Mouse (Mus musculus): ENCODE results near the gene Ccdc85c. TPM values are rescaled to one million over a fixed set of nuclear protein-coding genes. Genes with fewer than 3 reads are reported as not detected.
A peak's percentile ranks its signal among the peaks of the same experiment; 100 is the strongest.

The Ccdc85c gene
- polyA plus RNA-seq, 1 experiment: 100 TPM

DNA sequence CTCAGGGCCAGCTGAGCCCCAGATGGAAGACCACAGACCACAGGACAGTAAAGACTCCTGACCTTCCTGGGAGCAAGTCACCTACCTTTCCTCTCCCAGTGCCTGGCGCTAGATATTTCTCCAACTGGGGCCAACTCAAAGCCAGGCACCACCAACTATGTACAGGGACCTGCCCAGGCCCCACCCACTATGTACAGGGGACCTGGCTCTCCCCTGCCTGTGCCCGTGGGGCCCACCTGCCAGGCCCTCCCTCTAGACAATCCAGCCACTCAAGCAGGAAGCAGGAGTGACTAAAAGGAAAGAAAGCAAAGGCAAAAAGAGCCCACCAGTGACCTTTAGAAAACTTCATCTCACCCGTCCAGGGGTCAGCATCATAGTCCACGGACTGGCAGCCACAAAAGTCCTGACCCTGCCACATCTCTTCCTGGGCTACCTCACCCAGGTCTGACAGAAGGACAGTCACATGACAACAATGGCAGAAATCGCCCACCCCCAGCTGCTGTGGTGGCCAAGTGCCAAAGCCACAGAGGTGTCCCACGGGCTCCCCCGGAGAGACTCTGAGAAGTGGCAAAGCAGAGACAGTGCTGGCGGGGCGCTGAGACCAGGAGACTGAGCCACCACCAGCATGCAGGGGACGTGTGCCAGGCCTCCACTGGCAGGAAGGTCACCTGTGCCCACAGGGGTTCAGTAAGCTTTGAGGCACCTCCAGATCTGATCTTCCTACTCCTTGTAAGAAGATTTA lies 28.3 kb downstream of the Ccdc85c start:
- no peaks in the 10 kb centered on the region for H3K27me3 ChIP-seq (ENCODE audit: control insufficient read depth, insufficient read depth, low read length)
- no peak overlapping the region for H3K4me3 ChIP-seq (ENCODE audit: low read depth, low read length)
- WGBS: 47% methylated on average over 10 of the region's 10 CpGs
- H3K27ac ChIP-seq (ENCODE audit: insufficient read depth, low read depth, low read length): peak overlapping the region; percentile 34
- H3K36me3 ChIP-seq (ENCODE audit: control insufficient read depth, insufficient read depth, low read length): peaks cover 1% of the 10 kb centered on the region; the same call in 1 of the 2 replicates
- no peak for TF ChIP-seq CTCF (IDR thresholded peaks at IDR 0.05; ENCODE audit: extremely low read depth, insufficient read length, insufficient replicate concordance, low read depth, low read length)
- no peak for TF ChIP-seq POLR2A (IDR thresholded peaks at IDR 0.05; ENCODE audit: low read depth, low read length)
- H3K4me1 ChIP-seq (ENCODE audit: control insufficient read depth, insufficient read depth, insufficient read length, low read length): peaks cover 68% of the 10 kb centered on the region

GRCm38 (mm10) chr12:108245579-108245978 lies 29.6 kb downstream of the Ccdc85c start:
- Histone ChIP-seq H3K4me3 (ENCODE audit: low read depth, low read length) (no peak overlapping the region), H3K36me3 (ENCODE audit: control insufficient read depth, insufficient read depth, low read length) (peaks cover 1% of the 10 kb centered on the region; the same call in 1 of the 2 replicates), H3K4me1 (ENCODE audit: control insufficient read depth, insufficient read depth, insufficient read length, low read length) (peaks cover 67% of the 10 kb centered on the region), H3K27ac (ENCODE audit: insufficient read depth, low read depth, low read length) (peak overlapping the region; percentile 82), H3K27me3 (ENCODE audit: control insufficient read depth, insufficient read depth, low read length) (no peaks in the 10 kb centered on the region)
- TF ChIP-seq CTCF (IDR thresholded peaks at IDR 0.05; ENCODE audit: extremely low read depth, insufficient read length, insufficient replicate concordance, low read depth, low read length) (no peak), POLR2A (IDR thresholded peaks at IDR 0.05; ENCODE audit: low read depth, low read length) (no peak)
- WGBS: 46% methylated on average over 9 of the region's 9 CpGs

- 1% methylated on average over 8 of the region's 8 CpGs for WGBS
- peak overlapping the region; percentile 6; the same call in 1 of the 2 replicates for H3K4me3 ChIP-seq (ENCODE audit: low read depth, low read length)
- peak overlapping the region; percentile 82 for H3K27ac ChIP-seq (ENCODE audit: insufficient read depth, low read depth, low read length)
- TF ChIP-seq CTCF (IDR thresholded peaks at IDR 0.05; ENCODE audit: extremely low read depth, insufficient read length, insufficient replicate concordance, low read depth, low read length): no peak
- no peak for TF ChIP-seq POLR2A (IDR thresholded peaks at IDR 0.05; ENCODE audit: low read depth, low read length)
- no peaks in the 10 kb centered on the region for H3K27me3 ChIP-seq (ENCODE audit: control insufficient read depth, insufficient read depth, low read length)
- H3K36me3 ChIP-seq (ENCODE audit: control insufficient read depth, insufficient read depth, low read length): peaks cover 1% of the 10 kb centered on the region; the same call in 1 of the 2 replicates
- peaks cover 61% of the 10 kb centered on the region for H3K4me1 ChIP-seq (ENCODE audit: control insufficient read depth, insufficient read depth, insufficient read length, low read length)
Measured at GRCm38 (mm10) chr12:108244778-108245177, 30.4 kb downstream of the Ccdc85c start.

DNA sequence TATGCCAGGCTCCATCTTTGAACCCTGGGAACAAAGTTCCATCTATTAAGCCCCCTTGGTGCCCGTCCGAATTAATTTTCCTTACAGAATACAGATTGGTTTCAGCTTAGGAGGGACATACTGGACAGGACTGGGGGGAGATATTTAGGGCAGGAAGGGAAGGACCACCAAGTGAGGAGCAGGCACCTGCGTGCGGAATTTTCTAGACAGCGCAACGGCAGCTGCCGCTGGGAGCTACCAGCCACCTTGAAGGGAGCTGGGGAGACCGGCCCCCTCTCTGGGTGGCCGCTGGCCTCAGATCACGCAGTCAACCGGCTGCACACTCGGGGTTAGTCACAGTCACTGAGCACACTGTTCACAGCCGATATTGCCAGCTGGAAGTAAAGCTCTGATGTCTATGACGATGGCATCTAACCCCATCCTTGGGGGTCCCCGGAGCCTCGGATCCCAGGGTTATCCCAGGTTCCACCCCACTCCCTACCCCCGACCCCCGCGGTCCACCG lies 32.9 kb downstream of the Ccdc85c start:
- 94% methylated on average over 20 of the region's 20 CpGs for WGBS

GRCm38 (mm10) chr12:108241626-108242025 lies 33.6 kb downstream of the Ccdc85c start:
- Histone ChIP-seq H3K4me3 (ENCODE audit: low read depth, low read length) (no peak overlapping the region), H3K4me1 (ENCODE audit: control insufficient read depth, insufficient read depth, insufficient read length, low read length) (peaks cover 58% of the 10 kb centered on the region), H3K27ac (ENCODE audit: insufficient read depth, low read depth, low read length) (no peak overlapping the region), H3K36me3 (ENCODE audit: control insufficient read depth, insufficient read depth, low read length) (no peaks in the 10 kb centered on the region), H3K27me3 (ENCODE audit: control insufficient read depth, insufficient read depth, low read length) (no peaks in the 10 kb centered on the region)
- WGBS: 62% methylated on average over 6 of the region's 6 CpGs
- TF ChIP-seq CTCF (IDR thresholded peaks at IDR 0.05; ENCODE audit: extremely low read depth, insufficient read length, insufficient replicate concordance, low read depth, low read length) (no peak), POLR2A (IDR thresholded peaks at IDR 0.05; ENCODE audit: low read depth, low read length) (no peak)

More for the DNA sequence above, 32.9 kb downstream of the Ccdc85c start:
- no peak overlapping the region for H3K27ac ChIP-seq (ENCODE audit: insufficient read depth, low read depth, low read length)
- no peak overlapping the region for H3K4me3 ChIP-seq (ENCODE audit: low read depth, low read length)
- no peaks in the 10 kb centered on the region for H3K36me3 ChIP-seq (ENCODE audit: control insufficient read depth, insufficient read depth, low read length)
- TF ChIP-seq POLR2A (IDR thresholded peaks at IDR 0.05; ENCODE audit: low read depth, low read length): no peak
- no peak for TF ChIP-seq CTCF (IDR thresholded peaks at IDR 0.05; ENCODE audit: extremely low read depth, insufficient read length, insufficient replicate concordance, low read depth, low read length)
- peaks cover 58% of the 10 kb centered on the region for H3K4me1 ChIP-seq (ENCODE audit: control insufficient read depth, insufficient read depth, insufficient read length, low read length)
- no peaks in the 10 kb centered on the region for H3K27me3 ChIP-seq (ENCODE audit: control insufficient read depth, insufficient read depth, low read length)

- WGBS: 77% methylated on average over 21 of the region's 21 CpGs
- no peak overlapping the region for H3K27ac ChIP-seq (ENCODE audit: insufficient read depth, low read depth, low read length)
- no peaks in the 10 kb centered on the region for H3K36me3 ChIP-seq (ENCODE audit: control insufficient read depth, insufficient read depth, low read length)
- no peaks in the 10 kb centered on the region for H3K27me3 ChIP-seq (ENCODE audit: control insufficient read depth, insufficient read depth, low read length)
- no peak overlapping the region for H3K4me3 ChIP-seq (ENCODE audit: low read depth, low read length)
- H3K4me1 ChIP-seq (ENCODE audit: control insufficient read depth, insufficient read depth, insufficient read length, low read length): peaks cover 58% of the 10 kb centered on the region
- TF ChIP-seq CTCF (IDR thresholded peaks at IDR 0.05; ENCODE audit: extremely low read depth, insufficient read length, insufficient replicate concordance, low read depth, low read length): no peak
Measured at GRCm38 (mm10) chr12:108240953-108241588, 34.2 kb downstream of the Ccdc85c start.

DNA sequence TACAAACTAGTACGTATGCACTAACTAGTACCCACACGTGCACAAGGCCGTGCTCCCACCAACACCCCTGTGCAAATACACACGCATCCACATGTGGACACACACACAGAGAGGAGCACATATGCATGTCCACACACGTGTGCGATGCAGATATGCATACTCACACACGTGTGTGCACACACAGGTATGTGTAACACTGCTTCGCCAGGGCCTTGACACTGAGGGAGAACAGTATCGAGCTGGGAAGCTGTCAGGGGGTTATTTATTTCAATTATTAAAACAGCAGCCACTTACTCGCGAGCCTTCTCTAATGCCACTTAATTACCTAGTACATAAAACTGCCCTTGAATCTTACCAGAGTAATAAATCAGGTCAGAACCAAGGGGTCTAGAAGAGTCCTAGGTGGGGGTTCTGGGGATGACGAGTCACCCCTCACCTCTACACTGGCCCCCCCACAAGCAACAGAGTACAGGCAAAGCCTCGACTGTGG lies 34.8 kb downstream of the Ccdc85c start:
- no peak for TF ChIP-seq CTCF (IDR thresholded peaks at IDR 0.05; ENCODE audit: extremely low read depth, insufficient read length, insufficient replicate concordance, low read depth, low read length)
- TF ChIP-seq POLR2A (IDR thresholded peaks at IDR 0.05; ENCODE audit: low read depth, low read length): no peak
- no peak overlapping the region for H3K27ac ChIP-seq (ENCODE audit: insufficient read depth, low read depth, low read length)
- H3K4me1 ChIP-seq (ENCODE audit: control insufficient read depth, insufficient read depth, insufficient read length, low read length): peaks cover 57% of the 10 kb centered on the region
- H3K36me3 ChIP-seq (ENCODE audit: control insufficient read depth, insufficient read depth, low read length): no peaks in the 10 kb centered on the region
- H3K4me3 ChIP-seq (ENCODE audit: low read depth, low read length): no peak overlapping the region
- no peaks in the 10 kb centered on the region for H3K27me3 ChIP-seq (ENCODE audit: control insufficient read depth, insufficient read depth, low read length)
- 89% methylated on average over 13 of the region's 13 CpGs for WGBS
